Mouse (Mus musculus) ES-E14 (cell line): Measurements from ENCODE around the gene Fgfr1op.

ENCODE experiments used
- HCFC1 ChIP-seq: IDR thresholded peaks from 2 replicates; pipeline ENCODE4 v1.6.1; 2012; ENCODE audit warnings: low read length, inconsistent platforms, borderline replicate concordance; ENCODE audit not compliant: insufficient read depth
- MAFK ChIP-seq: IDR thresholded peaks from 2 replicates; pipeline ENCODE4 v1.6.1; 2014; ENCODE audit warnings: mild to moderate bottlenecking, low read depth, low read length, inconsistent platforms; ENCODE audit not compliant: insufficient read depth
- ZNF384 ChIP-seq: IDR thresholded peaks from 2 replicates; pipeline ENCODE4 v1.6.1; 2012; ENCODE audit warnings: low read depth, low read length, inconsistent platforms

DNA sequence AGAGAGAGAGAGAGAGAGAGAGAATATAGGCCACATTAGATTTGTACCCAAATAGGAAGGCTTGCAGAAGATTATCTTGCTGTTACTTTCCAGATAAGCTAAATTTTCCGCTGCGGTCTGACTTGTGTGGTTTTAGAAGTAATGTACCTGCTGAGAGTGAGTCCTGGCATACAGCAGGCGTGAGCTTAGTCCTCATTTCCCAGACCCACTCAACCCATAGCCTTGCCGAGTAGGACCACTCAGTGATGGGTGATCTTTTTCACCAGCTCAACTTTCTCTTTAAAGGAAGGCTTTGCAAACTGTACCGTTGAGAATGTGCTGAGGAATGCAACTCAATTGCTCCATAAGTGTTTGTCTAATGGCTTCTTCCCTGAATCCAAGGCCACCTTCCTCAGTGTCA lies 41.4 kb downstream of the Fgfr1op start:
- no peak for TF ChIP-seq HCFC1
- no peak for TF ChIP-seq MAFK
- TF ChIP-seq ZNF384: no peak
